Mouse (Mus musculus) adipocyte (in vitro differentiated cells): ENCODE data around the gene Trim67.

Experiments
- DNase-seq: peaks from one replicate; pipeline ENCODE4 v3.0.0-alpha.2; 2016; ENCODE audit warnings: low spot score

Gene Trim67

GRCm38 (mm10) chr8:124833430-124834205 lies 40.7 kb downstream of the Trim67 start:
- DNase-seq: peak; percentile 92

- no peak for DNase-seq
Observed at GRCm38 (mm10) chr8:124835848-124836247, 43.0 kb downstream of the Trim67 start.

- no peak for DNase-seq
Observed at GRCm38 (mm10) chr8:124836273-124836672, 43.4 kb downstream of the Trim67 start.

DNA sequence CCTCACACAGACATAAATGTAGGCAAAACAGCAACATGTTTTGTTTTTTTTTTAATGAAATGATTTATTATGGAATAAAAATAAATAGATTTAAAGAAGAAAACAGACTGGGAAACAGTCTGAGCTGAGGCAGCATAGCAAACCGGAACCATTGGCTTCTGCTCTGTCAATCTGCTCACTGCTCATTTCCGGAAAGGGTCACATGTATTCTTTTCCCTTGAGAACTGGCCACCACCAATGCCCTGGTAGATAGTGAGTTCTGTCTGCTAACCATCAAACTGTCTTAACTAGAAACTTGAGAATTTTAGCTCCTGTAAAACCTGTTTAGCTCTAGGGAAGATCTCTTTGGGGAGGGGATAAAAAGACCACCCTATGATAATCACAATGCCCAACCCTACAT lies 44.0 kb downstream of the Trim67 start:
- DNase-seq: no peak

DNA sequence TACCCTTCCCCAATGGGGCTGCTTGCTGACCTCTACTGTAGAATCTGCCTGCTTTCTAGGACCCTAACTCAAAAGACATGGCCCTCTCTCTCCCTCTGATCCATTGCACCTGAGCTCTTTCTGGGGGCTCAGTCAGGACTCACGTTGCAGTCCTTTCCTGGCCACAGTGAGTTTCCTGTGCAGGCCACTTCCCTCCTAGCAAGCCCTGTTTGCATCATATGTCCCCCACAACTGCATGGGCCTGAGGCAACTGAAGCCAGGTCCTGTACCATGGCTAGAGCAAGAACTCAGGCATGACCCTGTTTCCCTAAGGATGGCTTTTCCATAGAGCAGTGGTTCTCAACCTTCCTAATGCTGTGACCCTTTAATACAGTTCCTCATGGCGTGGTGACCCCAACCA lies 45.1 kb downstream of the Trim67 start:
- DNase-seq: no peak

- no peak for DNase-seq
Observed at GRCm38 (mm10) chr8:124839371-124839770, 46.5 kb downstream of the Trim67 start.

DNA sequence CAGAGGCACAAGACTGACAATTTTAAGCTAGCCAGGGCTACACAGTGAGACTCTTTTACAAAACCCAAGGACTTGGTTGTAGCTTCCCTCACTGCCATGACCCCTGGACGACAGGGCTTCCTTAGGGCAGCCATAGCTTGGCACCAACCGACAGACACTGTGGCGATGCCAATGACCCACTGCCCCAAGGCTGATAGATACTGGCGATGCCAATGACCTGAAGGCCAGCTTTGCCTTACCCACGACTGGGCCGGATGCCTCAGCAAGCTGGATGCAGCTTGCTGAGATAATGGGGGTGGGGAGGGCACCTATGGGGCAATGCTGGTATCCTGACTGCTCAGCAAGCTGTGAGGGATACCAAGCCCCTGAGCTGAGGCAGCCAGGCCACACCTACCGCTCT lies 48.0 kb downstream of the Trim67 start:
- peak; percentile 64 for DNase-seq

DNA sequence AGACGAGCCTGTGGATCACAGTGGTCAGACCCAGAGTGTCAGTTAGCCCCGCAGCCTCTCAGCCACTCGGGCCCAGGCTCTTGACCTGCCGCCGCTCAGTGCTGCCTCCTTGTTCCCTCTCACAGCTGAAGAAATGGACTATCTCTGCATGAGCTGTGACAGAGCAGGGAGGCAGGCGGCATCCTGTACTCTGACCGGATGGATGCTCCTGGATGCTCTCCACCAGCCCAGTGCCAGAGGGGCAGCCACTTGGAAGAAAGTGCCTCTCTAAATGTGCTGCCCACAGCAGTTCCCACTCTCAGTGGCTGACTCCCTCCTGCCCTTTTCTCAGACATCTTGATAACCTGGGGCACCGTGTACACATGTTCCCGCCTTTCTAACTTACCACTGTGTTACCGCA lies 48.9 kb downstream of the Trim67 start:
- no peak for DNase-seq

- DNase-seq: peak; percentile 61
Observed at GRCm38 (mm10) chr8:124842929-124843328, 50.0 kb downstream of the Trim67 start.

GRCm38 (mm10) chr8:124845131-124845530 lies 52.2 kb downstream of the Trim67 start:
- peak; percentile 95 for DNase-seq

- no peak for DNase-seq
Observed at GRCm38 (mm10) chr8:124845573-124845972, 52.7 kb downstream of the Trim67 start.

- DNase-seq: peak; percentile 69
Observed at GRCm38 (mm10) chr8:124853511-124853910, 60.6 kb downstream of the Trim67 start.

DNA sequence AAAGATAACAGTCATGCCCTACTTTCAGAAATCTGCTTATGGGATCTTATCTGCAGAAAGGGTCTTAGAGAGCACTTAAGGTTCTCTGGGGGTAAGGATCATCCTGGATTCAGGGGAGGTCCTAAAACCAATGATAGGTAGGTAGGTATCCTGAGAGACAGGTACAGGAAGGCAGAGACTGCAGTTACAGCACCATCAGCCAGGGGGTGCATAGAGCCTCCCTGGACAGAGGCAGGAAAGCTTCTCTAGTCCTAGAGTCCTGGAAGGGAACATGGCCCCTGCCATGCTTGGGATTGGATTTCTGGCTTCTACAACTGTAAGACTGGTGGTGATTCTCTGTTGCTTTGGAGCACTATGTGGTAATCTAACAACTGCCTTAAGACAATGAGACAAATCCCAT lies 66.6 kb downstream of the Trim67 start:
- DNase-seq: peak; percentile 49

GRCm38 (mm10) chr8:124860188-124860587 lies 67.3 kb downstream of the Trim67 start:
- DNase-seq: peak; percentile 55

- peak; percentile 88 for DNase-seq
Observed at GRCm38 (mm10) chr8:124862321-124863162, 69.7 kb downstream of the Trim67 start, which contains the start of the genes Gnpat and 2810004N23Rik. Gene Gnpat, plus strand, starts transcription at chr8:124863033. Gene 2810004N23Rik, minus strand, starts transcription at chr8:124863120.

GRCm38 (mm10) chr8:124863163-124863677 lies 70.3 kb downstream of the Trim67 start:
- no peak for DNase-seq

DNA sequence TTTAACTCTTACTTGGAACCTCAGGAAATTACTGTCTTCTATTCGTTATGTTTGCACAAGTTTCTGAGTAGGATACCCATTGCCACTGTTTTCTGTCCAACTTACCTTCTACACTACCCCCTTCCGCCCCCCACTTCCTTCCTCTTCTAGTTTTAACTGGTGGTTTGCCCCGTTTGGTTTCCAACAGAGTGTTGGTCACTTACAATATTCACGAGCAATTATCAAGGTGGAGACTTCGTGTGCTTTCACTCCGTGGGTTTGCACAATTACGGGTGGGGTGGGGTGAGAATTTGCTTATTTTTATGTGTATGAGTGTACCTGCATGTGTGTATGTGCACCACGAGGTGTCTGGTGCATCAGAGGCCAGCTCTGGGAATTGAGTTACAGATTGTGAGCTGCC lies 70.8 kb downstream of the Trim67 start:
- DNase-seq: peak; percentile 67

GRCm38 (mm10) chr8:124866669-124867068 lies 73.8 kb downstream of the Trim67 start:
- DNase-seq: no peak

DNA sequence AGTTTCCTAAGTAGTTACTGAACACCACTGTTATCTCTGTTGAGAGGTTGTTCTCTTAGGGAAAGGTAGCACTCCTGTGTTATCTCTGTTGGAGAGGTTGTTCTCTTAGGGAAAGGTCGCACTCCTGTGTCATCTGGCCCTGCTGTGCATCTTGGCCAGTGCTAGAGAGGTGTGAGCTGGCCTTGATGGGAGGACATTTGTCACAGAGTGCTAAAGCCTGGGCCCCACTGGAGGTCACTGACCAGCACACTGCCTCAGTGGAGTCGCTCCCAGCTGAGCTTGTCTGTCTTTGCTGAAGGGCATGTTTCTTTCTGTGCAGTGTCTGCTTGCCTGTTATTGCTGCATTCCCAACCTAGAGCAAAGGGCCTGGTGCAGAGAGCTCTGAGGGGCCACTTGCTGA lies 74.2 kb downstream of the Trim67 start:
- DNase-seq: no peak

DNA sequence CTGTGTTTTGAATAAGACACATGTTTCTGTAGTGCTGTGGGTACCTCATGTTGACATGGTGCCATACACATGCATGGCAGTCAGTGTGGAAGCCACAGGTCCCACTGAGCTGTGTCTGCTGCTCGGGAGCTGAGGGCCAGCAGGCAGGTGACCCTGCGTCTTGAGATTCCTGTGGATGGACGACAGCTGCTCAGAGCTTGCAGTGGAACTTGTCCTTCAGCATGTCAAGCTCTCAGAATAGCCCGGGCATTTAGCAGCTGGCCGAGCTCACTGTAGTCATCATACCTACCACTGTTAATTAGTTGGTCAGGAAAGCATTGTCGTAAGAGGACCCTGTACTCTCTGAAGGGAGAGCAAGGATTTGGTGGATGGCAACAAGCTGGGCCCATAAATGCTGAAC lies 76.8 kb downstream of the Trim67 start:
- no peak for DNase-seq

GRCm38 (mm10) chr8:124871474-124871873 lies 78.6 kb downstream of the Trim67 start:
- no peak for DNase-seq

GRCm38 (mm10) chr8:124872081-124872480 lies 79.2 kb downstream of the Trim67 start:
- no peak for DNase-seq

DNA sequence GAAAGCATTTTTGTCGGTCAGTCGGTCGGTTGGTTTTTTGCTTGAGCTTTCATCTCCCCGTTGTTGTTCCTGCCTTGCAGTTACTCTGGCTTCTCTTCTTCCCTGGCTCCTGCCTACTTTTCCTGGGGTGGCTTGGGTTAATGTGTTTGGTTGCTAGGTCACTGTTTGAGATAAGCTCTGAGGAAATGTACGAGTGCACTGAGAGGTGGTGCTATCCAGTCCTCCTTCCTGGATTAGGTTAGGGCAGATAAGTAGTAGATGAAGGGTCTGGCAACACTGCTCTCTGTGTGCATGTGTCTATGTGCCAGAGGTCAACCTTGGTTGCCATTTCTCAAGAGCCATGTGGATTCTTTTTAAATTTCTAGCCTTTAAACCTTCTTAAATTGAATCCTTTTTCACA lies 79.8 kb downstream of the Trim67 start:
- peak; percentile 50 for DNase-seq
